Mouse (Mus musculus) liver, postnatal 0 days (tissue): ENCODE results near the gene Mdm2.

Source experiments
- CTCF ChIP-seq: sonication (generic); IDR thresholded peaks from 2 replicates; pipeline ENCODE4 v1.5.1; 2016; ENCODE audit warnings: antibody characterized with exemption, low read depth
- EP300 ChIP-seq: IDR thresholded peaks from 2 replicates; pipeline ENCODE4 v1.6.1; 2016; ENCODE audit warnings: antibody characterized with exemption, low read depth, mild to moderate bottlenecking

GRCm38 (mm10) chr10:117682858-117683733 lies 27.5 kb downstream of the Mdm2 start:
- no peak for TF ChIP-seq CTCF
- TF ChIP-seq EP300, result no peak
